Mouse (Mus musculus) left cerebral cortex, postnatal 36 days (tissue): Measurements from ENCODE around the gene Tmsb15b2. TPM values are rescaled to one million over a fixed set of nuclear protein-coding genes. Genes with fewer than 3 reads are reported as not detected.

Experiments used
- total RNA-seq, 2 experiments: library from RNA; stranded (reverse); gene quantifications; 2 replicates each; pipeline ENCODE4 v1.2.3; 2021

Tmsb15b2 gene
- total RNA-seq, 2 experiments from 2014 or later, result 7.2 to 23.5 TPM

Other genes starting within 250 kb of the Tmsb15b2 start
- gene Morf4l2, start 231.8 kb downstream of the Tmsb15b2 start, total RNA-seq, result 100 to 1,000 TPM; 322 to 343 TPM
- gene Glra4, start 195.4 kb downstream of the Tmsb15b2 start, total RNA-seq, result not detected
- 1,000 to 10,000 TPM in 1 of 2 experiments, 100 to 1,000 TPM in 1; 788 to 1,170 TPM for gene Plp1, start 152.8 kb downstream of the Tmsb15b2 start, total RNA-seq
- gene Rab9b, start 106.7 kb downstream of the Tmsb15b2 start, total RNA-seq, result 10 to 100 TPM; 12.1 to 19.6 TPM
- gene H2bfm, start 48.2 kb downstream of the Tmsb15b2 start, total RNA-seq, result not detected
- 1 to 10 TPM; 2.2 to 4.6 TPM for gene Tmsb15l, start 1.4 kb upstream of the Tmsb15b2 start, total RNA-seq
- gene Tmsb15b1, start 1.4 kb upstream of the Tmsb15b2 start, total RNA-seq, result 1 to 10 TPM; 1.5 to 4.5 TPM
- 100 to 1,000 TPM; 248 to 256 TPM for gene Zcchc18, start 17.7 kb upstream of the Tmsb15b2 start, total RNA-seq
- gene Slc25a53, start 62.8 kb upstream of the Tmsb15b2 start, total RNA-seq, result 10 to 100 TPM; 21.7 to 33.0 TPM
- 1 to 10 TPM; 8.3 to 9.7 TPM for gene Fam199x, start 74.1 kb upstream of the Tmsb15b2 start, total RNA-seq
- gene Esx1, start 146.6 kb upstream of the Tmsb15b2 start, total RNA-seq, result not detected